Mouse (Mus musculus): ENCODE measurements around the gene Il15ra. TPM values are rescaled to one million over a fixed set of nuclear protein-coding genes. Genes with fewer than 3 reads are reported as not detected.

Il15ra gene
- polyA plus RNA-seq, 1 experiment = 20.7 TPM

DNA sequence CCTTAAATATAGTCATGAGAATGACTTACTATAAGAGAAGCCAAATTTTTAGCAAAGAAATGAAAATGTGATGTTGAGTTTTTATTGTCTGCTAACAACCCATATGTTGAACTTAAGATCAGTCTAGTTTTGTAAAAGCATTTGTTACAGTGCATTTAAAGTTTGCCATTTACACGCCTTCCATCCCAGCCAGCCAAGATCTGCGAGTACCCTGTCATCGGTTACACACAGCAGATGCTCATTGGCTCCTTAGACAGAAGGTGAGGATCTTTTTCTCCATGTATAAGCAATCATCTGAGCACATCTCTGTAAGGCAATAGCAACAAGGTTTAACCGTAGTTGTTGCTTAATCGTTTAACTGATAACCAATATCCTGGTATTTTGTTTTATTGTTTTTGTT is 22.5 kb downstream of the Il15ra start:
- 90% methylated on average over 5 of the region's 5 CpGs for WGBS
- TF ChIP-seq CTCF (IDR thresholded peaks at IDR 0.05; ENCODE audit: insufficient read depth, low read length) (no peak), POLR2A (IDR thresholded peaks at IDR 0.05; ENCODE audit: borderline replicate concordance, extremely low read depth, low read depth, low read length) (no peak)
- H3K4me1 ChIP-seq (ENCODE audit: control insufficient read depth, insufficient read depth, low read length) = no peaks in the 10 kb centered on the region
- H3K4me3 ChIP-seq (replicated peaks; ENCODE audit: extremely low read depth, low read depth, low read length) = no peak overlapping the region
- DNase-seq = no peak

DNA sequence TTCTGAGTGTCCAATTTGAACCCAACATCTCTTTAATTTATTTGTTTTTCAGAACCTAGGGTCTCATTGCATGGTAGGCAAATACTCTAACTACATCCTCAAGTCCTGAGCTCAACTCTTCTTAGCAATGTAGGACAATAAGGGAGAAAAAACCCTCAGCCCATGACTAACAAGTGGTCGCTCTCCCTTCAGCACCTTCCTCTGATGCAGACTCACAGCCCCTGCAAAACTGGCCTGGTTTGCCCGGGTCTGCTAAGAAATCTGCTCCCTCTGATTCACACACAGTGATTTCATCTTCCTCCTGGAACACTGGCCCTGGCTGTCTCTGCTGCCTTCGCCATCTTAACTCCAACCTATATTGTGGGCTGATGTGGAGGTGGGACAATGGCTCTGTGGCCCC is 24.0 kb downstream of the Il15ra start:
- DNase-seq = no peak
- Histone ChIP-seq H3K4me1 (ENCODE audit: control insufficient read depth, insufficient read depth, low read length) (no peaks in the 10 kb centered on the region), H3K4me3 (replicated peaks; ENCODE audit: extremely low read depth, low read depth, low read length) (no peak overlapping the region)
- TF ChIP-seq POLR2A (IDR thresholded peaks at IDR 0.05; ENCODE audit: borderline replicate concordance, extremely low read depth, low read depth, low read length) = no peak
- no peak for TF ChIP-seq CTCF (IDR thresholded peaks at IDR 0.05; ENCODE audit: insufficient read depth, low read length)
- WGBS = 67% methylated on average over 3 of the region's 3 CpGs

DNA sequence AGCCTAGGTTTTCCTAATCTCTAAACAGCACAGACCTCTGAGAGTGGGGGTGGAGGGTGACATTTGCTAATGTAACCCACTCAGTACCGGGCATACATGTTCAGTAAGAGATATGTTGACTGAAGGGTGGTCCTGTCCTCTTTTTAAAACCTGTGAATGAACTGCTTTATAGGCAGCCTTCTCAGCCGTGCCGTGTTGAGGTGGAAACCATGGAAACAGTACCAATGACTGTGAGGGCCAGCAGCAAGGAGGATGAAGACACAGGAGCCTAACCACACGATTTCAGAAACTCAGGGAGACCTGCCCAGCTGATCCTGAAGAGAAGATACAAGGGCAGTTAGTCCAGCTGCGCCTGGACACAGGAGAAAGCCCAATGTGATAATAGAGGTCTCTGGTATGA is 27.9 kb downstream of the Il15ra start:
- TF ChIP-seq POLR2A (IDR thresholded peaks at IDR 0.05; ENCODE audit: borderline replicate concordance, extremely low read depth, low read depth, low read length) = no peak
- TF ChIP-seq CTCF (IDR thresholded peaks at IDR 0.05; ENCODE audit: insufficient read depth, low read length) = no peak

GRCm38 (mm10) chr2:11735853-11736252 is 30.8 kb downstream of the Il15ra start:
- DNase-seq = no peak
- 83% methylated on average over 6 of the region's 6 CpGs for WGBS
- no peak for TF ChIP-seq POLR2A (IDR thresholded peaks at IDR 0.05; ENCODE audit: borderline replicate concordance, extremely low read depth, low read depth, low read length)
- TF ChIP-seq CTCF (IDR thresholded peaks at IDR 0.05; ENCODE audit: insufficient read depth, low read length) = no peak

More for the DNA sequence above, 27.9 kb downstream of the Il15ra start:
- Histone ChIP-seq H3K4me1 (ENCODE audit: control insufficient read depth, insufficient read depth, low read length) (no peaks in the 10 kb centered on the region), H3K4me3 (replicated peaks; ENCODE audit: extremely low read depth, low read depth, low read length) (no peak overlapping the region)
- DNase-seq = no peak
- 71% methylated on average over 5 of the region's 5 CpGs for WGBS

GRCm38 (mm10) chr2:11738794-11739193 is 33.7 kb downstream of the Il15ra start:
- TF ChIP-seq POLR2A (IDR thresholded peaks at IDR 0.05; ENCODE audit: borderline replicate concordance, extremely low read depth, low read depth, low read length) = no peak
- 96% methylated on average over 3 of the region's 3 CpGs for WGBS

More at GRCm38 (mm10) chr2:11735853-11736252, 30.8 kb downstream of the Il15ra start:
- no peak overlapping the region for H3K4me3 ChIP-seq (replicated peaks; ENCODE audit: extremely low read depth, low read depth, low read length)
- H3K4me1 ChIP-seq (ENCODE audit: control insufficient read depth, insufficient read depth, low read length) = no peaks in the 10 kb centered on the region

GRCm38 (mm10) chr2:11739516-11740051 is 34.5 kb downstream of the Il15ra start:
- Histone ChIP-seq H3K4me1 (ENCODE audit: control insufficient read depth, insufficient read depth, low read length) (no peaks in the 10 kb centered on the region), H3K4me3 (replicated peaks; ENCODE audit: extremely low read depth, low read depth, low read length) (no peak overlapping the region)
- no peak for DNase-seq
- TF ChIP-seq POLR2A (IDR thresholded peaks at IDR 0.05; ENCODE audit: borderline replicate concordance, extremely low read depth, low read depth, low read length) (no peak), CTCF (IDR thresholded peaks at IDR 0.05; ENCODE audit: insufficient read depth, low read length) (no peak)
- 85% methylated on average over 4 of the region's 4 CpGs for WGBS

More at GRCm38 (mm10) chr2:11738794-11739193, 33.7 kb downstream of the Il15ra start:
- no peak for DNase-seq
- Histone ChIP-seq H3K4me3 (replicated peaks; ENCODE audit: extremely low read depth, low read depth, low read length) (no peak overlapping the region), H3K4me1 (ENCODE audit: control insufficient read depth, insufficient read depth, low read length) (no peaks in the 10 kb centered on the region)

DNA sequence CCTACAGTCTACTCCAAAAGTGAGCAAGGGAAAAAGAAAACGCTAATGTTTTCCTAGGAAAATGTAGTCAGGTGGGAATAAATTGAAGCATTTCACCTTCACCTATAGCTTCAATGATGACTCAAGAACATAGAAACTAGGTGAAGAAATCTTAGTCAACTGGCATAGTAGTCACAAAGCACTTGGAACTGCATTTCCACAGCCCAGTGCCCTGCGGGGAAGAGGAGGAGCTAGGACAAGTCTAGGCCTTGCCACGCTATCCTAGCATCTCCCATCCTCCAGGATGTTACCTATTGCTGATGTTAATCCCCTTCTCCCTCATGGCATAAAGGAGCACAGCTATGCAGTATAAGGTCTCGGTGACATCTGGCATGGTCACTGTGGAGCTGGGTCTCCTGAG is 57.5 kb downstream of the Il15ra start:
- DNase-seq = no peak
- TF ChIP-seq POLR2A (IDR thresholded peaks at IDR 0.05; ENCODE audit: borderline replicate concordance, extremely low read depth, low read depth, low read length) = no peak
- TF ChIP-seq CTCF (IDR thresholded peaks at IDR 0.05; ENCODE audit: insufficient read depth, low read length) = no peak
- H3K4me3 ChIP-seq (replicated peaks; ENCODE audit: extremely low read depth, low read depth, low read length) = no peak overlapping the region
- WGBS = 94% methylated on average over 4 of the region's 4 CpGs
- H3K4me1 ChIP-seq (ENCODE audit: control insufficient read depth, insufficient read depth, low read length) = no peaks in the 10 kb centered on the region

- TF ChIP-seq CTCF (IDR thresholded peaks at IDR 0.05; ENCODE audit: insufficient read depth, low read length) = no peak
- no peak for TF ChIP-seq POLR2A (IDR thresholded peaks at IDR 0.05; ENCODE audit: borderline replicate concordance, extremely low read depth, low read depth, low read length)
- no peaks in the 10 kb centered on the region for H3K4me1 ChIP-seq (ENCODE audit: control insufficient read depth, insufficient read depth, low read length)
- WGBS = 56% methylated on average over 4 of the region's 4 CpGs
- DNase-seq = no peak
- no peak overlapping the region for H3K4me3 ChIP-seq (replicated peaks; ENCODE audit: extremely low read depth, low read depth, low read length)
These were observed 60.6 kb downstream of the Il15ra start for GRCm38 (mm10) chr2:11765694-11766093.

- TF ChIP-seq POLR2A (IDR thresholded peaks at IDR 0.05; ENCODE audit: borderline replicate concordance, extremely low read depth, low read depth, low read length) (no peak), CTCF (IDR thresholded peaks at IDR 0.05; ENCODE audit: insufficient read depth, low read length) (no peak)
- Histone ChIP-seq H3K4me3 (replicated peaks; ENCODE audit: extremely low read depth, low read depth, low read length) (no peak overlapping the region), H3K4me1 (ENCODE audit: control insufficient read depth, insufficient read depth, low read length) (no peaks in the 10 kb centered on the region)
- WGBS = 72% methylated on average over 5 of the region's 5 CpGs
- DNase-seq = no peak
These were observed 61.5 kb downstream of the Il15ra start for GRCm38 (mm10) chr2:11766485-11767160.

DNA sequence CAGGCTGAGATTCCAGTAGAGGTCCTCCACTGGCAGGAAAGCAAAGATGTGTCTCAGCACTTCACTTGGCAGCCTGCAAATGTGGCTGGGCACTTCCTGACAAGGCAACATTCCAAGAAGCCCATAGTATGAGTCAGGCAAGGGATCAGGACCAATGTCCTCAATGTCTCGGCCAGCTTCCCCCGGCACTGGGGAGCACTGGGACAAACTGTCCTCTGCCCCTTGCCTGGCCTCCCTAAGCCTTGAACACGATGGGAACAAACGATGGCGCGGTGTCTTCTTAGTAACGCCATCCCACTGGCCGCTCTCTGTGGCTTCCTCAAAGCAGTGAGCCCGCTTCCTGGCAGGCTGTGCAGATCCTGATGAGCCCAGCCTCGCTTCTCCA is 62.1 kb downstream of the Il15ra start:
- DNase-seq = no peak
- H3K4me3 ChIP-seq (replicated peaks; ENCODE audit: extremely low read depth, low read depth, low read length) = no peak overlapping the region
- 81% methylated on average over 10 of the region's 10 CpGs for WGBS
- H3K4me1 ChIP-seq (ENCODE audit: control insufficient read depth, insufficient read depth, low read length) = no peaks in the 10 kb centered on the region
- TF ChIP-seq POLR2A (IDR thresholded peaks at IDR 0.05; ENCODE audit: borderline replicate concordance, extremely low read depth, low read depth, low read length) = no peak
- no peak for TF ChIP-seq CTCF (IDR thresholded peaks at IDR 0.05; ENCODE audit: insufficient read depth, low read length)

Measured in lung, adult 2 months (tissue).